Mouse (Mus musculus) forebrain, postnatal 0 days (tissue): Measurements from ENCODE around the gene Mfsd10. TPM values are rescaled to one million over a fixed set of nuclear protein-coding genes. Genes with fewer than 3 reads are reported as not detected.

Experiments used
- ATAC-seq: fragments of 200-750 bp; cut with Nextera tagmentation; 2 replicates; pipeline ENCODE4 v1.8.0; 2017; ENCODE audit warnings: mild to moderate bottlenecking, moderate library complexity
- DNase-seq: peaks from one replicate; pipeline ENCODE4 v3.0.0-alpha.2; 2015
- H3K27ac ChIP-seq: fragments of 300-500 bp; sonication (generic); 2 replicates; pipeline ENCODE4 v1.5.1; 2014; ENCODE audit warnings: low read depth, mild to moderate bottlenecking, antibody characterized with exemption, low read length, moderate library complexity, mixed read lengths
- H3K27me3 ChIP-seq: fragments of 300-500 bp; sonication (generic); 2 replicates; pipeline ENCODE4 v1.6.1; 2014; ENCODE audit warnings: mild to moderate bottlenecking, low read length, mixed read lengths; ENCODE audit not compliant: insufficient read depth
- H3K36me3 ChIP-seq: fragments of 300-500 bp; sonication (generic); 2 replicates; pipeline ENCODE4 v1.6.1; 2014; ENCODE audit warnings: mild to moderate bottlenecking, moderate library complexity; ENCODE audit not compliant: insufficient read depth
- H3K4me1 ChIP-seq: fragments of 300-500 bp; sonication (generic); 2 replicates; pipeline ENCODE4 v1.6.1; 2014; ENCODE audit warnings: antibody characterized with exemption; ENCODE audit not compliant: insufficient read depth
- H3K4me2 ChIP-seq: fragments of 300-500 bp; sonication (generic); 2 replicates; pipeline ENCODE4 v1.6.1; 2014; ENCODE audit warnings: low read depth, mild to moderate bottlenecking, moderate library complexity
- H3K4me3 ChIP-seq: fragments of 300-500 bp; sonication (generic); 2 replicates; pipeline ENCODE4 v1.5.1; 2014; ENCODE audit warnings: low read depth, low read length, mixed read lengths
- H3K9ac ChIP-seq: fragments of 300-500 bp; sonication (generic); 2 replicates; pipeline ENCODE4 v1.6.1; 2014; ENCODE audit warnings: mild to moderate bottlenecking
- H3K9me3 ChIP-seq: fragments of 300-500 bp; sonication (generic); 2 replicates; pipeline ENCODE4 v1.6.1; 2016; ENCODE audit warnings: low read length
- CTCF ChIP-seq: sonication (generic); IDR thresholded peaks from 2 replicates; pipeline ENCODE4 v1.5.1; 2016; ENCODE audit warnings: antibody characterized with exemption, control low read depth, low read depth
- WGBS: fragments of 180-500 bp; shearing (Covaris S2); extraction: QIAGEN DNeasy Blood & Tissue Kit; methylation state at CpG from one replicate; pipeline ENCODE4 v1.1.7; 2014; 5-methylcytosine and 5-hydroxymethylcytosine counted together
- polyA plus RNA-seq: library from polyadenylated mRNA; unstranded; fragments of >200 nt; fragmentation: Nextera tagmentation; extraction: Ambion mirVana; gene quantifications from 2 replicates; pipeline ENCODE4 v1.2.1, GENCODE M21; 2015
- total RNA-seq: library from RNA; depleted of rRNA; stranded (reverse); fragments of >200 nt; gene quantifications from 2 replicates; pipeline ENCODE4 v1.2.3, GENCODE M21; 2014; rRNA removed

Mfsd10 gene
- total RNA-seq (59.9 and 78.4 TPM in 2 replicates), polyA plus RNA-seq (76.0 and 95.9 TPM in 2 replicates)

DNA sequence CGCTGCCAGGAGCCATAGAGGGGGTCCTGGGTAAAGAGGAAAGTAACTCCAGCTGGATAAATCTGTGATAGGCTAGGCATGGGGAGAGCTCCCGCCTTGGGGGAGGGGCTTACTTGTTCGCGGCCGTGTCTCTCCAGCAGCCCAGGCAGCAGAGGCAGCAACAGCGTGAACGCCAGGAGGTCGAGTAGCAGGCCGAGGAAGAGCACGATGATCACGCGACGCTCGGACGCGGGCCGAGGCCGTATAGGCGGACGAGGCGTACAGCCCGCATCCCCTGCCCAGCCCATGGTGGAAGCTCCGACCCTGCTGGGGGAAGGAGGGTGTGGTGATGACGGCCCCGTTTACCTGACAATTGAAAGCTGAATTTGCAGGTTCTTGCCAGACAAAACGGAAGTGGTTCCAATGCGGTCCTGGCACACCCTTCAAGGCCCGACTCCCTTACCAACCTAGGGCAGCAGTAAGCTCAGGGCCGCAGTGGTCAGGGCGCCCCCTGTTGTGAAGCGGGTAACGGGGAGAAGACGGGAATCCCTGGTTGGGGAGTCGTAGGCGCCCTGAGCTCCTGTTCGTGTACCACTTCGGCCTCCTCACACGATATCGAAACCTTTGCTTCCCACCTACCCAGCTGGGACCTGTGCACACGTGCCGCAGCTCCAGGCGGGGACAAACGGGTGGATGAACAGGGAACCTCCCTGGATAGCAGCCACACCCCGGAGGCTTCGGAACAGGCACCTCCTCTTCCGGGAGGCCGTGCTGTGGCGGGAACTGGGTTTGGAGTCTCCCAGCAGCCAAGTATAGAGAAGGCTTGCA, at the start of gene Mfsd10:
TSS of gene Mfsd10 (minus strand) at position 732 of the 807 bp plus-strand sequence.
- Histone ChIP-seq H3K9me3 (no peaks in the 10 kb centered on the region), H3K4me3 (peak within 1 kb of the TSS; percentile 68), H3K4me2 (peak within 1 kb of the TSS; percentile 82), H3K27ac (peak within 1 kb of the TSS; percentile 93), H3K36me3 (peaks cover 69% of the 10 kb centered on the region), H3K9ac (peak within 1 kb of the TSS; percentile 87), H3K27me3 (no peaks in the 10 kb centered on the region), H3K4me1 (peaks cover 8% of the 10 kb centered on the region; the same call in 1 of the 2 replicates)
- DNase-seq (peak; percentile 88), ATAC-seq (peak; percentile 95)
- peak; percentile 68 for TF ChIP-seq CTCF
- under 1% methylated on average over 48 of the region's 48 CpGs for WGBS

DNA sequence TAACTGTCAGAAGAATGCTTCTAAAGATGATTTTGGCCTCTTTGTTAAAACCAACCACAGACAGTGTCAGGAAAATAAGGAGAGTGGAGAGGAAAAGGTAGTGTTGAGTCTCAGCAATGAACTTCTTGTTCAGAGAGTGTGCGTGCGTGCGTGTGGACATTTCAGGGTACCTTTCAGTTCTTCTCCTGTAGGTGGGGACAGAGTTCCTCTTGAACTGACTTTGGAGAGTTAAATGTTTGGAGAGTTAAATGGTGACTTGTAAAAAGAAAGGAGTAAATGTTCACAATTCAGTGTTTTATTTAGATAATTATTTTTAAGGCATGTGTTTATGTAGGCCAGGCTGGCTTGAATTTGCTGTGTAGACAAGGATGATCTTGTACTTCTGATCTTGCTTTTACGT, 33.3 kb upstream of the Mfsd10 start:
- H3K4me2 ChIP-seq, result no peak overlapping the region
- no peak overlapping the region for H3K4me3 ChIP-seq
- TF ChIP-seq CTCF, result peak; percentile 54
- ATAC-seq (no peak), DNase-seq (no peak)
- no peaks in the 10 kb centered on the region for H3K4me1 ChIP-seq
- no peaks in the 10 kb centered on the region for H3K27me3 ChIP-seq
- H3K9me3 ChIP-seq, result no peaks in the 10 kb centered on the region
- 81% methylated on average over 4 of the region's 4 CpGs for WGBS
- no peaks in the 10 kb centered on the region; the same call in 1 of the 2 replicates for H3K36me3 ChIP-seq
- no peak overlapping the region for H3K27ac ChIP-seq
- H3K9ac ChIP-seq, result no peak overlapping the region

DNA sequence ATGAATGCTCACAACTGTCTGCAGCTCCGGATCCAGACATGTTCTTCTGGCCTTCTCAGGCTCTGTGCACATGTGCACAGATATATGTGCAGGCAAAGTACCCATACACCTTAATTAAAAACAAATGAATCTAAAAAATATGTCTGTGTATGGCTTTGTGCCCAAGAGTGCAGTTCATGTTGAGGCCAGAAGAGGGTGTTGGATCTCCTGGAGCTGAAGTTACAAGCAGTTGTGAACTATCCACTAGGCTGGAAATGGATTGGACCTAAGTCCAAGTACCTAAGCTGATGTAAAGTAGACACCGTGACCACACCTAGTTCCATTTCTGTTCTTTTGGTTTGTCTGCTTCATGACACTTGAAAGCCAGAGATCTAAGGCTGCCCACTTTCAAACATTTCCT, 32.5 kb upstream of the Mfsd10 start:
- TF ChIP-seq CTCF, result peak; percentile 44
- H3K9me3 ChIP-seq, result no peaks in the 10 kb centered on the region
- no peak overlapping the region for H3K4me3 ChIP-seq
- H3K4me2 ChIP-seq, result no peak overlapping the region
- H3K36me3 ChIP-seq, result no peaks in the 10 kb centered on the region; the same call in 1 of the 2 replicates
- DNase-seq (no peak), ATAC-seq (no peak)
- no peak overlapping the region for H3K9ac ChIP-seq
- WGBS, result 82% methylated on average over 2 of the region's 2 CpGs
- H3K27ac ChIP-seq, result no peak overlapping the region
- no peaks in the 10 kb centered on the region for H3K4me1 ChIP-seq
- H3K27me3 ChIP-seq, result no peaks in the 10 kb centered on the region

DNA sequence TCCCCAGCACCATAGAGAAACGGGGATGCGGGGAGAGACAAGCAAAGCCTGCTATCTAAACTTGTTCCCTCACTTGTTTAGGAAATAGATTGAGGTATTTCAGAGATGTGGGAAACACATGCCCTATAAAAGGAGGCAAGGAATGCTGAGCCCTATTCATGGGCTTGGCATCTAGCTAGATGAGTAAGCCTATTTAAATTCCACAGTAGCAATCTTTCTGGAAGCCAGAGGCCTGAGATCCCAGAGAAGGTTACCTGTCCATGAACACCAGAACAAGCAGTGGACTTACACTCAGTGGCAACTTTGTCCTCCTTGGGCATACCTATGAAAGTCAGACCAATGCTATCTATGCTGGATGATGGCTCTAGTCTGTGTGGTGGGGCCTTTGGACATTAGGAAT, 26.2 kb upstream of the Mfsd10 start:
- Histone ChIP-seq H3K27me3 (no peaks in the 10 kb centered on the region), H3K4me2 (no peak overlapping the region), H3K4me1 (peaks cover 6% of the 10 kb centered on the region), H3K36me3 (no peaks in the 10 kb centered on the region), H3K27ac (no peak overlapping the region), H3K9me3 (no peaks in the 10 kb centered on the region), H3K4me3 (no peak overlapping the region), H3K9ac (no peak overlapping the region)
- WGBS, result 94% methylated on average over 2 of the region's 2 CpGs
- TF ChIP-seq CTCF, result no peak
- ATAC-seq (no peak), DNase-seq (no peak)

DNA sequence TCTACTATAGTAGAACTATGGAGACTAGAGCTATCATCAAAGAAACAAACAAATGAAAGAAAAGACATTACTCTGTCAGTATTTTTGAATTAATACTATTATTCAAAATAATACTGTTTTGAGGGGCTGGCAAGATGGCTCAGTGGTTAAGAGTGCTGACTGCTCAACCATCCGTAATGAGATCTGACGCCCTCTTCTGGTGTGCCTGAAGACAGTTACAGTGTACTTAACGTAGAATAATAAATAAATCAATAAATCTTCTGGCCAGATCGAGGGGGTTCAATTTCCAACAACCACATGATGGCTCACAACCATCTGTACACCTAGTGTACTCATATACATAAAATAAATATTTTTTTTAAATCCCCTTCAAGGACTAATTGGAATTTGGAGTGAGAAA, 24.9 kb upstream of the Mfsd10 start:
- 0 out of 2 replicates have a peak, but pooled peaks cover 4% of the 10 kb centered on the region for H3K36me3 ChIP-seq
- WGBS, result 86% methylated on average over 4 of the region's 4 CpGs
- H3K27me3 ChIP-seq, result no peaks in the 10 kb centered on the region
- H3K9ac ChIP-seq, result no peak overlapping the region
- no peak overlapping the region for H3K27ac ChIP-seq
- peaks cover 6% of the 10 kb centered on the region for H3K4me1 ChIP-seq
- no peak for DNase-seq
- TF ChIP-seq CTCF, result no peak
- H3K9me3 ChIP-seq, result no peaks in the 10 kb centered on the region
- H3K4me2 ChIP-seq, result no peak overlapping the region
- H3K4me3 ChIP-seq, result no peak overlapping the region
- ATAC-seq, result no peak

DNA sequence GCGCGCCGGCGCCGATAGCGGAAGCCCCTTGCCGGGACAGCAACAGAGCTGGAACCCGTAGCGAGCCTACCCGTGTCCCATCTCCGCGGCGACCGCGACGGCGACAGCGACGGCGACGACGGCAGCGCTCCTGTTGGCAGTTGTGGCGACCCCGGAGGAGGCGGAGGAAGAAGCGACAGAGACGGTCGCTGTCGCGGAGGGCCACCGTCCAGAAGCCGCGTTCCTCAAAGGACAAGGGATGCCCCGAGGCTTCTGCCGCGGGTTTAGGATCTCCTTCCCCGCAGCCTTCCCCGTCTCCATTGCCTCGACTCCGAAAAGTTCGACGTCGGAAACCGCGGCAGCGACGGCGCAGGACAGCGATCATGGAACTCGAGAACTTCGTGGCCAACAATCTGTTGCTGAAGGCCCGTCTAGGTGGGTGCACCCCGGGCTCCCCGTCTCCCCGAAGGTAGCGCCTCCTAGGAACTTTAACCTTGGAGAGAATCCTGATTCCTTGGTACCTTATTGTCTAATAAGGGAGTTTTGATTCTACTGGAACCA, 23.6 kb upstream of the Mfsd10 start:
- H3K27ac ChIP-seq, result peak overlapping the region; percentile 76
- no peak for DNase-seq
- no peaks in the 10 kb centered on the region for H3K27me3 ChIP-seq

More for the DNA sequence above, 23.6 kb upstream of the Mfsd10 start:
- WGBS, result under 1% methylated on average over 57 of the region's 57 CpGs
- peaks cover 6% of the 10 kb centered on the region for H3K4me1 ChIP-seq
- ATAC-seq, result no peak
- H3K36me3 ChIP-seq, result peaks cover 13% of the 10 kb centered on the region
- no peak for TF ChIP-seq CTCF
- H3K4me2 ChIP-seq, result peak overlapping the region; percentile 47
- peak overlapping the region; percentile 65 for H3K4me3 ChIP-seq
- peak overlapping the region; percentile 51; the same call in 1 of the 2 replicates for H3K9ac ChIP-seq
- no peaks in the 10 kb centered on the region for H3K9me3 ChIP-seq
